Mouse (Mus musculus): ENCODE data around the gene Il31.

DNA sequence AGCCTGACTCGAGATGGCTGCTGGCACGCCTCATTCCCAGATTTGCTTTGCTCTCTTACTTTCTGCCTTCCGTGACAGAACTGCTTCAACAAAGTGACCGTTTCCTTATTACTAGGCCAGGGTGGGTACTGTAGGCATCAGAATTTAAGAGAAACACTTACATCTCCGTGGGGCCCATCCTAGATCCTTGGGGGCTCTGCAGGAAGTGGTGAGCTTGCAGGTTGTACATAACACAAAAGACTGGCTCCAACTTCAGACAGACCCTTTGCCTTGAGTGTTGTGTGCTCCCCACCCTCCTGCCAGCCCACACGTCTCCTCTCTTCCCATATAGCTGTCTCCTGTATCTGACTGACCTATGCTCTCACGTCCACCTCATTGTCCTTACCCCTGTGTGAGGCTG, 37.4 kb downstream of the Il31 start:
- no peak for TF ChIP-seq CTCF (IDR thresholded peaks at IDR 0.05; ENCODE audit: borderline replicate concordance, insufficient read depth, low read length)
- TF ChIP-seq POLR2A (IDR thresholded peaks at IDR 0.05; ENCODE audit: low read depth, low read length): no peak
